Mouse (Mus musculus) neural tube, embryonic 15.5 days (tissue): ENCODE results near the gene Taf1d. TPM values are rescaled to one million over a fixed set of nuclear protein-coding genes. Genes with fewer than 3 reads are reported as not detected.
"Not testable (repeated sequence)": the region's sequence is repeated elsewhere in the genome, so short reads cannot be mapped to it uniquely, and the experiment has no call there.

Source experiments
- ATAC-seq: fragments of 200-750 bp; cut with Nextera tagmentation; 2 replicates; pipeline ENCODE4 v1.8.0; 2017; ENCODE audit warnings: mild to moderate bottlenecking, moderate TSS enrichment, moderate library complexity; ENCODE audit not compliant: low FRiP score
- H3K27ac ChIP-seq: fragments of 300-500 bp; sonication (generic); replicated peaks from 2 replicates; pipeline ENCODE4 v1.5.1; 2015; ENCODE audit warnings: mild to moderate bottlenecking, inconsistent platforms
- H3K27me3 ChIP-seq: fragments of 300-500 bp; sonication (generic); replicated peaks from 2 replicates; pipeline ENCODE4 v1.6.1; 2015; ENCODE audit warnings: inconsistent platforms
- H3K36me3 ChIP-seq: fragments of 300-500 bp; sonication (generic); 2 replicates; pipeline ENCODE4 v1.6.1; 2015; ENCODE audit warnings: inconsistent platforms
- H3K4me1 ChIP-seq: fragments of 300-500 bp; sonication (generic); 2 replicates; pipeline ENCODE4 v1.6.1; 2015; ENCODE audit warnings: inconsistent platforms
- H3K4me2 ChIP-seq: fragments of 300-500 bp; sonication (generic); 2 replicates; pipeline ENCODE4 v1.6.1; 2015; ENCODE audit warnings: inconsistent platforms, mild to moderate bottlenecking, moderate library complexity
- H3K4me3 ChIP-seq: fragments of 300-500 bp; sonication (generic); replicated peaks from 2 replicates; pipeline ENCODE4 v1.5.1; 2015; ENCODE audit warnings: mild to moderate bottlenecking, inconsistent platforms
- H3K9ac ChIP-seq: fragments of 300-500 bp; sonication (generic); replicated peaks from 2 replicates; pipeline ENCODE4 v1.6.1; 2015; ENCODE audit warnings: mild to moderate bottlenecking, inconsistent platforms
- H3K9me3 ChIP-seq: fragments of 300-500 bp; sonication (generic); replicated peaks from 2 replicates; pipeline ENCODE4 v1.6.1; 2016; ENCODE audit warnings: inconsistent platforms
- WGBS: fragments of 180-500 bp; shearing (Covaris S2); methylation state at CpG from one replicate; pipeline ENCODE4 v1.1.7; 2015; ENCODE audit warnings: mixed read lengths; 5-methylcytosine and 5-hydroxymethylcytosine counted together
- polyA plus RNA-seq: library from polyadenylated mRNA; unstranded; fragments of >200 nt; fragmentation: Nextera tagmentation; extraction: Ambion mirVana; gene quantifications from 2 replicates; pipeline ENCODE4 v1.2.1, GENCODE M21; 2015

Gene Taf1d
- polyA plus RNA-seq, 1 experiment from 2014 or later = 58.2 TPM

DNA sequence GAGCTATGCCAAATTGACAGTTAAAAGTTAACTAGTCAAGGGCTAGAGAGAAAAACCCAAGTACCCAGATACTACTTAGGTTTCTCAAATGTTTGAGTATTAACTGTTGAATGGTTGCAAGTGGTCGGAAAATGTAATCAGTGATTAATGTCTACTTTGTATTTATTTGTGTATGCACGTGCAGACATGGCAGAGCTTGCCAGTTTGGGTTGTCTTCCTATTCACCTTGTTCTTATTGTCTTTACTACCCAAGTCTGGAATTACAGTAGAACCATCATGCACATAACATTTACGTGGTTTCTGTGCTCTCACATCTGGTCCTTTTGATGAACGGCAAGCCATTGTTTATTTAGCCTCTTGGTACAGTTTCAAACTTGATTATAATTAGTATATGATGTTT lies 3.4 kb downstream of the Taf1d start:
- Histone ChIP-seq H3K9ac (no peak overlapping the region), H3K36me3 (peaks cover 51% of the 10 kb centered on the region), H3K4me3 (no peak overlapping the region), H3K9me3 (no peaks in the 10 kb centered on the region), H3K27ac (no peak overlapping the region), H3K4me2 (no peak overlapping the region), H3K4me1 (peaks cover 44% of the 10 kb centered on the region), H3K27me3 (no peaks in the 10 kb centered on the region)
- WGBS = 79% methylated on average over 4 of the region's 4 CpGs
- no peak for ATAC-seq

DNA sequence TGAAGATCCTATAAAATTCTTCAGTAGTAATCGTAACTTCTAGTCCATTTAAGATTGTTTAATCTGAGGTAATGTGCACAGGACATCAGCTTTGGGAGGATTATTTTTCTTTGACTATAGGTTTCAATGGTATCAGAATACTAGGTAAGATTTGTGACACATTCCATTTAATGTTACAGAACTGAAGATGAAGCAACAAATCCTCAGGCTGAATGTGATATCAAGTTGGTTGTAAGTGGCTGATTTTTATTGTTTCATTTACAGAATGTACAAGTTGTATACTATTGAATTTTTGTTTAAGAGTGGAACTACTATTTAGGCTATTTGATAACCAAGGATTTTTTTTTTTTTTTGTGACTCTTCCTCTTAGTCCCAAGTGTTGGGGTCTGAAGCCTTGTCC lies 4.2 kb downstream of the Taf1d start:
- WGBS = 93% methylated on average over 1 of the region's 1 CpGs
- no peak for ATAC-seq
- Histone ChIP-seq H3K4me1 (peaks cover 39% of the 10 kb centered on the region), H3K4me3 (no peak overlapping the region), H3K36me3 (peaks cover 58% of the 10 kb centered on the region), H3K27me3 (no peaks in the 10 kb centered on the region), H3K27ac (no peak overlapping the region), H3K4me2 (no peak overlapping the region), H3K9ac (no peak overlapping the region), H3K9me3 (no peaks in the 10 kb centered on the region)

DNA sequence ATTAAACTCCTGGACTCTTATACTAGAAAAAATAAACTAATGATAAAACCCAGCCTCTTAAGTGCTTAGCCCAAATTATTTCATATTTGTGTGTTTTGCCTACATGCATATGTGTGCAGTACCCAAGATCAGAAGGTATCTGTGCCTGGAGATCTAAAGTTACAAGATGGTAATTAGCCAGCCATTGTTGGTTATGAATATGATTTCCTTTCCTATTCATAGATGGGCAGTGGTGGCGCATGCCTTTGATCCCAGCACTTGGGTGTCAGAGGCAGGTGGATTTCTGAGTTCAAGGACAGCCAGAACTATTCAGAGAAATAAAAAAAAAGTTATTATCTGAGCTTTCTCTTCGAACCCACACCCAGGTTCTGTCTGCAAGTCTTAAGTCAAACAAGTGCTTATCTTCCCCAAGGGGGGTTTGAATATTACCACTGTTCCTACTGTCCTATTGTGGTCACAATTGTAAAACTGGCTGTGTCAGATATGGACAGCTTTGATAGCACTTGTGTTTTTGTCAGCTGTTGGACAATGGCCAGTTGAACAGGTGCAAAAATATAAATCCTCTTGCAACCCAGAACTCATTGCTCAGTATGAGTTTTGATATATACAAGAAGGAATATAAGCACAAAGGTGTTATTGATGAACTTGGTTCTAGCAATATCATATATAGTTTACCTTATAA lies 6.2 kb downstream of the Taf1d start:
- no peak for ATAC-seq
- Histone ChIP-seq H3K27me3 (no peaks in the 10 kb centered on the region), H3K4me1 (peaks cover 28% of the 10 kb centered on the region), H3K36me3 (peaks cover 71% of the 10 kb centered on the region), H3K9ac (no peak overlapping the region), H3K9me3 (no peaks in the 10 kb centered on the region), H3K27ac (no peak overlapping the region), H3K4me2 (no peak overlapping the region), H3K4me3 (no peak overlapping the region)
- 97% methylated on average over 2 of the region's 2 CpGs for WGBS

DNA sequence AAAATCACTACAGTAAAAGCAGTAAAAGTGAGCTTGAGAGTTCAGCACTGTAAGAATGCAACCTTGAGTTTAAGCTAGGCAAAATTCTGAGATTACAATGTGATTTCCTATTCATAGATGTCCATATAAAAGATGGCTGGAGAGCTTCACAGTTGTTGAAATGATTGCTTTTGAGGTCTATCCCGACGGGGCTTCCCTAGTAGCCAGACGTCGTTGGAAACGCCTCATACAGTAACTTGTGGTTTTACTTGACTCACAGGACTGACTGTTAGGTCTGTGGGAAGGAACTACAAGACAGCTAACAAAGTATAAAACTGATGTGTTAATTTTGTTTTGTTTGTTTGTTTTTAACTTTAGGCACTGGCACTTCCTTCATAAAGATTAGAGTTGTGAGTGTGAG lies 7.6 kb downstream of the Taf1d start:
- Histone ChIP-seq H3K9ac (no peak overlapping the region), H3K4me3 (no peak overlapping the region), H3K36me3 (peaks cover 80% of the 10 kb centered on the region), H3K9me3 (no peaks in the 10 kb centered on the region), H3K4me2 (no peak overlapping the region), H3K27ac (no peak overlapping the region), H3K27me3 (no peaks in the 10 kb centered on the region), H3K4me1 (peaks cover 14% of the 10 kb centered on the region)
- no peak for ATAC-seq
- WGBS = 93% methylated on average over 5 of the region's 5 CpGs

DNA sequence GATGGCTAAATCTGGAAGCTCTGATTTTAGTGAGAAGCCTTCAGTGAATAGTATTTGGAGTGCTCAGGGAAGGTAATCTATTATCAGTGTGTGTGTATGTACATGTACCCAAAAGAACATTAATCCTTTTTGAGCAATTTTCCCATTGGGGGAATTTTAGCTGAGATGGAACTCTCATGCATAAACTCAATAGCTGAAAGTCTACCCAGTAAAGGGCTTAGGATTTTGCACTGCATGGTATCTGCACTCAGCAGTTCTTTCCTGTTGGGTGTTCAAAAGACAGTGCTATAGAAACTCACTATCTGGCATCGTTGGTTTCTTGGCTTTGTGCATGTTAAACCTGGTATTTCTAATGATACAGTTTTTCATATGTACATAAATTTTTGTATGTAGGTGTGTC lies 8.6 kb downstream of the Taf1d start:
- Histone ChIP-seq H3K4me1 (peaks cover 5% of the 10 kb centered on the region), H3K27ac (no peak overlapping the region), H3K4me3 (no peak overlapping the region), H3K36me3 (peaks cover 71% of the 10 kb centered on the region), H3K9me3 (no peaks in the 10 kb centered on the region), H3K9ac (no peak overlapping the region), H3K27me3 (no peaks in the 10 kb centered on the region), H3K4me2 (no peak overlapping the region)
- 90% methylated on average over 1 of the region's 1 CpGs for WGBS
- ATAC-seq = no peak

DNA sequence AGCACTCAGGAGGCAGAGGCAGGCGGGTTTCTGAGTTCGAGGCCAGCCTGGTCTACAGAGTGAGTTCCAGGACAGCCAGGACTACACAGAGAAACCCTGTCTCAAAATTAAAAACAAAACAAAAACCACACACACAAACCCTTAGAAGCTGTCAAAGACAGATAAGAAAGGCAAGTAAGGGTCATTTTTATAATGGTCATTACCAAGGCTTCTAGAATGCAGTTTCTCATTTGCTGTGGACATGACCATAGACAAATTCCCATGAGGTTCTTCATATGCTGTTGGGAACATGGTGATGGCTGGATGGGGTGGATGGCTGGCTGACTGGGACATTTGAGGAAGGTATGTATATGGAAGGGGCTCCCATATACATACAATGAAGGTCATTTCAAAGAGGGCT lies 10.3 kb downstream of the Taf1d start:
- not testable (repeated sequence) for H3K9me3 ChIP-seq, ATAC-seq, H3K27me3 ChIP-seq, H3K4me1 ChIP-seq, H3K9ac ChIP-seq, H3K4me3 ChIP-seq, H3K27ac ChIP-seq, H3K4me2 ChIP-seq
- WGBS = 92% methylated on average over 2 of the region's 2 CpGs
- peaks cover 61% of the 10 kb centered on the region for H3K36me3 ChIP-seq

DNA sequence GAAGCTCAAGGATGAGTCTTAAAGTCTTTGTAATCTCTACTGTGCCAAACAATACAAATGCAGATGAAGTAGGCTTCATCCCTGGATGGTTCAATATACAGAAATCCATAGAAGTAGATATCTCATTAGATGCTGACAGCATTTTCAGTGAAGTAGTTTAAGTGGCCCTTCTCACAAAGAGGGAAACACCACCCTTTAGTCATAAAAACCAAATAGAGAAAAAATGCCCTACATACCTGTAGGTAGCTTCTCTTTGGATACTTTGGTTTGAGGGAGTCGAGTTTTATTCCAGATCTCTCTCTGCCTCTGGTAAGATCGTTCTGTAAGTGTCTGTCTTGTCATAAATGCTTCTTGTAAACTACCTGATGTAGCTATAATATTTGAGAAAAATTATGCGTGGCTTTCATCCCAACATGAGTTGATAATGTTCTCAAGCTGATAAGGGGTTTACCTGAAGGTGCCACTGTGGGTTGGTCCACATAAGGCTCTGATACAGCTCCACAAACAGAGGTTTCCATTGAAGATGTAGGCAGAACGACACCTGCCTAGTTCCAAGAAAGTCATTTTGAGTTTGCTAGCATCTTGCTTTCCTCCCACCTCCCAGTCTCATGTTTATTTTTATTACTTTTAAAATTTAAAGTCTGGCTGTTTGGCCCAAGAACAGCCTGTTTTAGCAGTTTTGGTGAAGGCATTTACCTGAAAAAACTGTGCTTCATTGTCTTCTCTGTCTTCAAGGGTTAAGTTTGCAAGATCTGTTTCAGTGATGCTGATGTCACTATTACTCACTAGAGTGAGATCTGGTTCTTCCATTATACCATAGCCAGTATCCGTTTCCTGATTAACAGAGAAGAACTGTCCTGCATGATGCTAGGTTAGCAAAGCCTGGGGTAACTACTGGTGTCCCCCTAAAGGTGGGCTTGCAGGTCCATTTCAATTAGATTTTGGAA lies 11.5 kb downstream of the Taf1d start:
- WGBS = 66% methylated on average over 5 of the region's 5 CpGs
- no peaks in the 10 kb centered on the region for H3K9me3 ChIP-seq
- no peak overlapping the region for H3K4me3 ChIP-seq
- H3K9ac ChIP-seq = no peak overlapping the region
- H3K4me2 ChIP-seq = no peak overlapping the region
- no peak overlapping the region for H3K27ac ChIP-seq
- H3K36me3 ChIP-seq = peaks cover 63% of the 10 kb centered on the region
- no peaks in the 10 kb centered on the region for H3K4me1 ChIP-seq
- no peak for ATAC-seq
- H3K27me3 ChIP-seq = no peaks in the 10 kb centered on the region

DNA sequence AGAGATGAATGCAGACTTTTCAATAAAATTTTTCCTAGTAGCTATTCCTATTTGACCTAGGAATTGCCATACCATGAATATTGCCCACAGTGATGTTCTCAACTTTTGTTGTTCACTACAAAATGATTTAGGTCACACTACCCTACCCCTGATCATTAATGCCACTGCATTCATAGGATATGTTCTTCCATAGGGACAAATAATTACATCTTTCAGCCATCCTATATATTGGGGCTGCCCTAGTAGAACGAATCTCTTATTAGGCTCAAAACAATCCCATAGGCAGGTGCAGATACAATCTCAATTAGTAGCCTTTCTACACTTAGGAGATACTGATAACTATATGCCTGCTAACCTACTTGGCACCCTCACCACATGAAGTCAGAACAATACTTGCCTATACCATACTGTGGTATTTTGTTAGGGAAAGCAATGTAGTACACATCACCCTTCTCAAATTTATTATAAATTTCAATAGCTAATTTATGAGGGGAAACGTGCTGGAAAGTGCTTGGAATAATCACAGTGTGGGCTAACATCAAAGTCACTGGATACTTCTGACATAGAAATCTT lies 12.2 kb downstream of the Taf1d start:
- Histone ChIP-seq H3K9me3 (no peaks in the 10 kb centered on the region), H3K9ac (no peak overlapping the region), H3K4me1 (no peaks in the 10 kb centered on the region), H3K4me3 (no peak overlapping the region), H3K27me3 (no peaks in the 10 kb centered on the region), H3K36me3 (peaks cover 65% of the 10 kb centered on the region), H3K27ac (no peak overlapping the region), H3K4me2 (no peak overlapping the region)
- 84% methylated on average over 2 of the region's 2 CpGs for WGBS
- ATAC-seq = no peak

DNA sequence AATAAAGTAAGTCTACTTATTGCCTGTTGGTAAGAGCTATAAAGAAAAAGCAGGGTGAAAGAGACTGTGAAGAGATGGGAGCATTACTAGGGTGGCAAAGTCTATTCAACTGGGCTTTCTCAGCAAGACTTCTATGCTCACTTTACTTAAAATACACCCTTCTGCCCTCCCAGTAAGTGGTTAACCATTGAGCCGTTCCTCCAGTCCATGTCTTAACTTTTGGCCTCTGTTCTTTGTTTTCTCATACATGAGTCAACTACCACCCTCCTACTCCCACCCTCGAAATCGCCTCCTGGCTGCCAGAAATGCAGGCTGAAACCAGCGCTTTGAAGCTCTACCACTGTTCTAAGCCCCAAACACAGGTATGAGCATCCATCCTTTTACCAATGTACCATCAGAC lies 31.8 kb downstream of the Taf1d start:
- Histone ChIP-seq H3K9me3 (no peaks in the 10 kb centered on the region), H3K27me3 (no peaks in the 10 kb centered on the region), H3K4me2 (no peak overlapping the region), H3K4me3 (no peak overlapping the region), H3K36me3 (peaks cover 75% of the 10 kb centered on the region), H3K9ac (no peak overlapping the region), H3K4me1 (no peaks in the 10 kb centered on the region), H3K27ac (no peak overlapping the region)
- ATAC-seq = no peak
- 92% methylated on average over 4 of the region's 4 CpGs for WGBS

DNA sequence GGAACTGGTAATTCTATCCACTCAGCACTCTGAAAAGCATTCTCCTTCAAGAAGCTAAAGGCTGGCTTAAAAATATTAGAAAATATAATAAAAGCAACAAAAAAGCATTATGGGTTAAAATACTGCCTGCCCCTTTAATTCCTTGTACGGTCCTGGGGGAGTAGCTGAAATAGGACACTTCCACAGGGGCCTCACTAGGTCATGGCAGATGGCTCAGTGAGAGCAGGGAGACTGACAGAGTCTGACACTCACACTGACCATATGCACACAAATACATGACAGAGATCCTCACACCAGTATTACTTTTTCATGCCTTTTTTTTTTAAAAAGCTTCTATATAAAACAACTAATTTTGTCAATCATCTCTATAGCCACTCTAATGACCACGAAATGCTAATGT lies 43.9 kb downstream of the Taf1d start:
- WGBS = 80% methylated on average over 2 of the region's 2 CpGs
- H3K4me1 ChIP-seq = no peaks in the 10 kb centered on the region
- H3K36me3 ChIP-seq = peaks cover 36% of the 10 kb centered on the region
- no peak for ATAC-seq
- H3K27me3 ChIP-seq = no peaks in the 10 kb centered on the region
- H3K27ac ChIP-seq = no peak overlapping the region
- H3K4me3 ChIP-seq = no peak overlapping the region
- H3K4me2 ChIP-seq = no peak overlapping the region
- H3K9me3 ChIP-seq = no peaks in the 10 kb centered on the region
- no peak overlapping the region for H3K9ac ChIP-seq

DNA sequence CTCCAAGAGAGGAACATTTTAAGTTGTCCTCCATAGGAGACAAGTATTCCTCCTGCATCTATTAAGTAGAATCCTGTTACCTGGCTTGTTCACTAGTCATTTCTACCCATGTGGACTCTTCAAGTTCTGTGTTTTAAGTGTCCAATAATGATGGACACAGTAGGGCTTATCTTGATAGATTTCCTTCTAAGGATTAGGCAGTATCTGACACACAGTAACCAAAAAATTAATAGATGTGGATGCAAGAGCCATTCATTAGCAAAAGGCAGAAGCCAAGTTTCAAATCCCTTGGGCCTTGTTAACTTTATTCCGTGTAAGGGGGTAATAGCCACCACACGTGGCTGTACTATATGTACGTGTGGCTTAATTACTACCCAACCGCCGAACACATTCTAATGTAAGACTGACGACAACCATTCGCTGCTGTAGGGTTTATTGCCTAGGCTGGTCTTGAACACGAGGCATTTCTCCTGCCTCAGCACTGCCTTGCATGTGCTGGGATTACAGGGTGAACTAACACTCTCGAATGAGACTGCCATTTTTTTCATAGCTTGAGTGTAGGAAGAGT lies 51.0 kb downstream of the Taf1d start:
- peak overlapping the region; percentile 80 for H3K4me2 ChIP-seq
- no peaks in the 10 kb centered on the region; the same call in 1 of the 2 replicates for H3K27me3 ChIP-seq
- peak; percentile 52 for ATAC-seq
- WGBS = under 1% methylated on average over 9 of the region's 9 CpGs
- peaks cover 6% of the 10 kb centered on the region; the same call in 1 of the 2 replicates for H3K36me3 ChIP-seq
- H3K4me1 ChIP-seq = peaks cover 18% of the 10 kb centered on the region
- peak overlapping the region; percentile 88 for H3K27ac ChIP-seq
- peak overlapping the region; percentile 75 for H3K9ac ChIP-seq
- H3K4me3 ChIP-seq = peak overlapping the region; percentile 91
- no peaks in the 10 kb centered on the region for H3K9me3 ChIP-seq
